Mouse (Mus musculus) gastrocnemius, postnatal 4 days (tissue): Measurements from ENCODE around the gene Clcf1. TPM values are rescaled to one million over a fixed set of nuclear protein-coding genes. Genes with fewer than 3 reads are reported as not detected.

ENCODE experiments used
- DNase-seq, 2 experiments: peaks; one replicate each; pipeline ENCODE4 v3.0.0; 2021 to 2022; ENCODE audit warnings: low spot score in 2 of 2, mixed read lengths in 2 of 2
- long read RNA-seq, 2 experiments: library from polyadenylated mRNA; stranded (forward); transcript quantifications; one replicate each; pipeline ENCODE4 v2.0.0; 2021
- total RNA-seq, 2 experiments: library from RNA; stranded (reverse); gene quantifications; 2 replicates each; pipeline ENCODE4 v1.2.3; 2021

The Clcf1 gene
- total RNA-seq, result 1 to 10 TPM; 1.6 to 2.7 TPM
- long read RNA-seq, experiment 1, partial matches to known transcripts, result 0 of 1 reads
- long read RNA-seq, experiment 1, other reads (novel, unspliced or antisense), result 1 of 1 reads
- long read RNA-seq, experiment 2, partial matches to known transcripts, result 1 of 3 reads
- long read RNA-seq, experiment 2, other reads (novel, unspliced or antisense), result 1 of 3 reads

DNA sequence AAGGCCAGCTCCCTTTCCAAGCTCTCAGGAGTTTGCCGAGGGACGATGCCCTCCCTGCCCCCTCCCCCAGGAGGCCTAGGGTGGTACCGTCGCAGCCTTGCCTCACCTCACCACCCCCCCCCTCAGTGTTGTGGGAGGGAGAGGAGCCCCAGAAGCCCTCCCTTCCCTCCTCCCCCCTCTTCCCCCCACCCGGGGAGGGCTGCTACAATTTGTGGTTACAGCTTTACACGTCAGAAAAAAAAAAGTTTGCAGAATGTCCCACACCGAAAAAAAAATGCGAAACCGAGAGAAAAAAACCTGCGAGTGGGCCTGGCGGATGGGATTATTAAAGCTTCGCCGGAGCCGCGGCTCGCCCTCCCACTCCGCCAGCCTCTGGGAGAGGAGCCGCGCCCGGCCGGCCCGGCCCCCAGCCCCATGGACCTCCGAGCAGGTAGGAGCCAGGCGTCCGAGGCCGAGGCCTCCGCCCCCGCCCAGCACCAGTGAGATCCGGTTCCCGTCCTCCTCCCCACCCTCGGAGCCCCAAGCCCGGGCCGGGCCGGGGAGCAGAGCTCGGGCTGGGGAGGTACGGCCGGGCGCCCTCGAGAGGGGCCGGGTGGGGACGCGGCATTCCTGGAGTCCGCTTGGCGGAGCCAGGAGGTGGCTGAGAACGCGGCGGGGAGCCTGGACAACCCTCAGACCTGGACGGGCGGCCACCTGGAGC is at the start of gene Clcf1, which contains the start of gene AC109138.7:
Gene Clcf1, plus strand, starts transcription at position 168 of the 700 bp plus-strand sequence.
Gene AC109138.7, plus strand, starts transcription at position 287 of the 700 bp plus-strand sequence.
- peak in 1 of 2 experiments; percentile 49 for DNase-seq

DNA sequence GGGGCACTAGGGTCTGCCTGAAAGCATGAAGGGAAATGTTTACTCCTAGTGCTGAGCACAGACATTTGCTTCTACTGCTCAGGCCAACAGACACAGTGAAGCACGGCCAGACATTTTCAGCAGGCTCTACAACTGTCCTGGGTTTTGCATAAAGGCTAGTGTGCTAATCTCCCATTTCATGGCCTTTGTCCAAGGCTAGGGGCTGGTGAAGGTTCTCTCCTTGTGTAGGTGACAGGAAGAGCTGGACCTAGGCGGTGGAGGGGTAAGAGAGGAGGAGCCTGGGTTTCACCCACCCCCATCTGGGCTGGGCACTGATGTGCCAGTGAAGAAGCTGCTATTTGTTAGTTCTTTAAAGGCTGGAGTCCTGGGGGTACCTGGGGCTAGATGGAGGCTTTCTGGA is 49.3 kb upstream of the Clcf1 start:
- DNase-seq, result no peak

DNA sequence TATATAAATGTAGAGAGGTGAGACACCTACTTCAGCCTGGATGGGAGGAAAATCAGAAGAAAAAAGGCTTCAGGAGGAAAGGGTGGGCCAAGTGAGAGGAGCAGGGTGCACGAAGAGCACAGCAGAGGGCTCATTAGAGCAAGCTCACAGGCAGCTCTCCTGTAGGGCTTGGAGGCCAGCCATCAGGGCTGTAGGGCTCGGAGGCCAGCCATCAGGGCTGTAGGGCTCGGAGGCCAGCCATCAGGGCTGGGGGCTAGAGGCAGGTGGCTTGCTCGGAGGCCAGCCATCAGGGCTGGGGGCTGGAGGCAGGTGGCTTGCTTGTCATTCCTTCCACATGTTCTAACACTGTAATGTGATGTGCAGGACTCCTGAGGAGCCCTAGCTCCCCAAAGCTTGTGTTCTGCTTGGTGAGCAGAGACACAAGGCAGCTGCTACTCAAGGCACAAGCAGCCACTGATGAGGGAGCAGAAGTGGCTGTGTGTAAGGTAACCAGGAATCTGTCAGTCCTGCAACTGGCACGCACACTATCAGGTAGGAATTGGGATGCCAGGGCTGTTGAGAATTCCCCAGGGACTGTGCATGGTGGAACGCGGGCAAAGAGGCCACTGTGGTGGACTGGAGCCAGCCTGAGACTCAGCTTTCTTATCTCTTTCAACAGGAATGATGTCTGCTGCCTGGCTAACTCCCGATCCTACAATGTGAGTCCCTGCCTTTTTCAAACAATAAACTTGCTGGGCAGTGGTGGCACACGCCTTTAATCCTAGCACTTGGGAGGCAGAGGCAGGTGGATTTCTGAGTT is 47.2 kb upstream of the Clcf1 start:
- DNase-seq, result no peak

DNA sequence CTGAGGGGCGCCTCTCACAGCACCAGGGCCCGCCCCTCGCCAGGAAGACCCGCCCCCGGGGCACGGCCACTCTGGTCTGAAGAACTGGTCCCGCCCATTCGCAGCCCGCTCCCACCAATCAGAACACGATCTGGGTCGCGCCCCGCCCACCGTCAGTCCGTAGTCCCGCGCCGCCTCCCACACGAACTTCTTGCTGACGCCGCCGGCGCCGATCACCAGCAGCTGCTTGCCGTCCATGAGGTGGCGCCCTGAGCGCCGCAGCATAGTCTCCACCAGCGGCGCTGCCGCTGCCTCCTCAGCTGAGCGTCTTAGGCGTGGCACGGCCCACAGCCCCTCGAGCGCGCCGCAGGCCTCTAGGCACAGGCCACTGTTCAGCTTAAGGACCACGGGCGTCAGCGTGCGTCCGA is 44.7 kb upstream of the Clcf1 start:
- DNase-seq, result peak; percentile 99 to 100

DNA sequence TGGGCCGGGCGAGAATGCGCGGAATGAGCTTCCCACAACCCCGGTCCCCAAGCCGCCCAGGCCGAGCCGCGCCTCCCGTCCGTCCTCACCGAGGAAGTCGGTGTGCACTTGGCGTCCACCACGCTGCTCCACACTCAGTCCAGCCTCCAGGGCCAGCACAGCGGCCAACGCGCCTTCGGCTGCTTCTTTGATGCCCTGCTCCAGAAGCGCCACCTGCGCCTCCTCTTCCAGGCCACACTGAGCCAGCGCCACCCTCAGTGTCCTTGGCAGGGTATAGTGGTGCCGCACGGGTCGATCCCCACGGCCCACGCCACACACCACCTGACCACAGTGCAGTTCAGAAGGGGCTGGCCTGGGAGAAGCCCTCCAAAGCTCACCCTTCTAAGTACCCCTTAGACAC is 44.2 kb upstream of the Clcf1 start:
- DNase-seq, result no peak

DNA sequence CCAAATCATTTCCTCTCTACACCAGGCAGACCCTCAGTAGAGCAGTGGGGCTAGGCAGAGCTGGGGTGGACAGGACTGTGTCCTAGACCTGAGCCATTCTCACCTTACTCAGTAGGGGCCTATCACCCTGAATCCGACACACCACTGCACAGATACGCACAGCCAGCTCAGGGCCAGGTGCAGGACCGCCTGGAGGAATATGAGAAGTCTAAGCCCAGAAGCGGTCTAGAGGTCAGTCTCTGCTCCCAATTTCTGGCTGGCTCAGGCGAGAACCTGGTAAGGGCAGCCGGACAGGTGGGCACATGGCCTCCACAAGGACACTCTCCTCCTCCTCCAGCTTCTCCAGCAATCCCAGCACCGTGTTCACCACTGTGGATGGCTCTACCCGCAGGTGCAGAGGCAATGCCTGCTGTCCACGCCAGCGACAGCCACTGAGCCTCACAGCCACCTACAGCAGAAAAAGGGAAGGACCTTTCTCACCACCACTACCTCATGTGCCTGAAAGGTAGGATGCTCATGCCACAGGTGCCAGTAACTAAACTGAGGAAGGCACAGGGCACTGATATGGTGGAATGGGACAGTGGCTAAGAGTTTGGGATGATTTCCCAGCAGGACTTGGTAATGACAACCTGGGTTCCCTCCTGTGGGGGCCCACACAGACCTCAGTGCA is 43.2 kb upstream of the Clcf1 start:
- no peak for DNase-seq

DNA sequence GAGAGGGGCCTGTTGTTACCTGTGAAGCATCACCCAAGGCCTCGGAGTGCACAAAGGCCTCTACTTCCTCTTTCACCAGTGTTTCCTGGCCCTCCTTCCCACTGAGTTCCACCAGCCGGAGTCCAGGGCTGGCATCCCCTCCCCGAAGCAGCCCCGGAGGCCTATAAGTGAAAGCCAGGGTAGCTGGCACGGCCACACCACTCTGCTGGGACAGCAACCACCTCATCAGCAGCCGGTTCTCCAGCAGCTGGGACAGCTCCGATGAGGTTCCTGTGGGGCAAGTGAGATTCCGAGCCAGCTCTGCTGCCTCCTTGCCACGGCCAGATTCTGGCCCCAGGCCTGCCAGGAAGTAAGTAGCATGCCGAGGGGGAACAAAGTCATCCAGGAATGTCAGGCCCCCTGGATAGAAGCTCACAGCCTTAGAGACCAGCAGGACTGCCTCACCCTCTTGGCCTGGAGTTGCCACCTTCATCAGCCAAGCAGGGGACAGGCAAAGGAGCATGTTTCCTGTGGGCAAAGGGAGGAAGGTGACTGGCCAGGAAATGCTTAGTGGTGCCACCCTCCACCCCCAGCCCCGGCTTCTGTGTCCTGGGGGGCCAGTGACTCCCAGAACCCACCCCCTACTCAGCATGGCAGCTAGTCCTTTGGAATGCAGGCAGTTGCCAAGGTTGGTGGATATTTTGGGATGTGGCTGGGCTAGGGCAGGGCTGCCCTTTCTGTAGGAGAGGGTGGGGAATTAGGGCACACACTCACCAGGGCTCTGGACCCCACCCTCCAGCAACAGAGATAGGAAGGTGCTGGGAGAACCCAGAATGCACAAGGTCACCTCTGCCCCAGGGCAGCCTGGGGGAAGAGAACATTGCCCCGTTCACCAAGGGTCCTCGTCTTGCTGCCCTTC is 42.4 kb upstream of the Clcf1 start:
- peak in 1 of 2 experiments; percentile 61 for DNase-seq

DNA sequence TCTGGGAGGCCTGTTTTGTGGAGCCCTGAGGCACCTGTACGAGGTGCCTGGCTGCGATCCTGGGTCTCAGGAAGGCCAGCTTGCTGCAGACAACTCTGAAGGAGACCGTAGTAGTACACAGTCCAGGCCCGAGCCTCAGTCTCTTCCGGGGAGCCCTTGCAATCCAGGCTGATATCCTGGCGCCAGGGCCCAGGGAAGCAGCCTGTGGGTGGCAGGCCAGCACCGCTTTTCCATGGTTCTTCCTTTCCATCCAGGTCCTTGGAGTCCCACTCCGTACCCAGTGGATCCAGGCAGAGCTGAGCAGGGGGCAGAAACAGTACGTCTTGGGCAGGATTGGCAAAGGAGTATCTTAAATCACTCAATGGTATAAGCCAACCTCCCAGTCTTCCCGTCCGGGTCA is 41.1 kb upstream of the Clcf1 start:
- no peak for DNase-seq

DNA sequence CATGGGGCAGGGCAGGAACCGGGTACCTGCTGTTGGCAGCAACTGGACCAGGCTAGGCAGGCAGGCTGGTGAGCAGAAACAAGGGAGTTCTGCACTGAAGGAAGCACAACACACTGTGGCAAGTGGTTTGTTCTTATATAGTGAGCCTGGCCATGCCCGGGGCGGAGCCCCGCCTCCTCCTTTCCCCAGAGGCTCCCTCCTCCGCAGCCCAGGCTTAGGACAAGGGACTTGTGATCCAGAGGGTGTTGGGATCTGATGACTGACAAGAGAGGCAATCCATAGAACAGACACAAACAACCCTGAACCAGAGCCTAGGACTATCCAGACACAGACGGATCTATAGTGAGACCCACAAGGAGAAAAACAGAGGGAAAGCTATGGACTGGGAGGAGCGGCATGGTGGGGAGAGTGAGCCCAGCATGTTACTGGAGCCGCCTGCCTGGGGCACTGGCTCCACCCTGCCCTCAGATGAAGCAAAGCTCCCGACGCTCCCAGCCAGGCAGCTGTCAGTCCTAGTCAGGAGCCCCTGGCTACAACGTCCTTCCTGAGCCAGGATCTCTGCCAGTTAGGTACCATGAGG is 38.6 kb upstream of the Clcf1 start, which contains the start of gene Carns1:
Gene Carns1, minus strand, starts transcription at position 112 of the 580 bp plus-strand sequence.
- DNase-seq, result no peak

DNA sequence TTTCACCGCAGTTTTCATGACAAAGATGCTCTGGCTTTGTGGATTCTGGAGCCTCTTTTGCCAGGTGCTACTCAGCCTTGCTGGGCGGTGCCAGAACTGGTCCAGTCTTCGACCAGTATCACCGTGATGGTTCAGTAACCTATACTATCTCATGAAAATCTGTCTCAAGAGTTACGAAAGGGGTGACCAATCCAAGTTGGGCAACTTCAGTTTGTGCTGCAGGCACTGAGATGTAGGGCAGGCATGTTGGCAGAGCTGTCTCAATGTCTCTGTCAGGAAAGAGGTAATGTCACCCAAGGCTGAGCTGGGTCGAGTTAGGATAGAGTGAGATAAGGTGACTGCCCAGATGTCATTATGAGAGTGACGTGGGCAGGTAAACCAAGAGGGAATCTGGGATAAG is 33.6 kb upstream of the Clcf1 start:
- no peak for DNase-seq

DNA sequence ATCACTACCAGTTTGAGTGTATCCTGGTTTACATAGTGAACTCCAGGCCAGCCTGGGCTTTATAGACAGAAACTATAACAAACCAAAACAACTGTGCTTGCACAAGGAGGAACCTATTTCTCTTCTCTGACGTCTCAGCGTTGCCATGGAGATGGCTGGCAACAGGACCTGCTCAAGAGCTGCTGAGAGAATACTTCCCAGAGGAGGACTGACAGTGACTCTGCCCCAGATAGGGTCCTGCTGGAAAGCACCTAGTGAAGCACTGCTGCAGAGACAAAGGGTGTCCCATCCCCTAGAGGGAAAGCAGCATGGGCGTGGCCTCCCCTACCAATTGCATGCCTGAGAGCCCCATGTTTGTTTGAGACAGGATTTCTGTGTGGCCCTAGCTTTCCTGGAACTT is 32.1 kb upstream of the Clcf1 start:
- DNase-seq, result no peak

DNA sequence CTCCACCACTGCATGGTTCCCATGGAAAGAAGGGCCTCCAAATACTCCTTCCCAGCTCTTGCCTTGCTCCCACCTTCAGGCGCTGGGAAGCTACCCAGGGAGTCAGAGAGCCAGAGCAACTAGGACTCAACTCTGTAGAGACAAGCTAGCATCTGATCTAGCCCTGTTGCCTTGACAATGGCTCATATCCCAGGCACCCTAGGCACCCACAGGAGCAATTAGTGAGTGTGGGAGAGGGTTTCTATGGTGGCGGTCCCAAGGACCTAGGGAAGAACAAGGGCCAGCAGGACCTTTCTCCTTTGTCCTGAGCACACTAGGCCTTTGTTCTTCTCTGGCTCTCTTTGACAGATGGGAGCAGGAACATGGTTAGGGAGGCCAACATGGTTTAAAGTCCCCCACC is 30.3 kb upstream of the Clcf1 start:
- no peak for DNase-seq

DNA sequence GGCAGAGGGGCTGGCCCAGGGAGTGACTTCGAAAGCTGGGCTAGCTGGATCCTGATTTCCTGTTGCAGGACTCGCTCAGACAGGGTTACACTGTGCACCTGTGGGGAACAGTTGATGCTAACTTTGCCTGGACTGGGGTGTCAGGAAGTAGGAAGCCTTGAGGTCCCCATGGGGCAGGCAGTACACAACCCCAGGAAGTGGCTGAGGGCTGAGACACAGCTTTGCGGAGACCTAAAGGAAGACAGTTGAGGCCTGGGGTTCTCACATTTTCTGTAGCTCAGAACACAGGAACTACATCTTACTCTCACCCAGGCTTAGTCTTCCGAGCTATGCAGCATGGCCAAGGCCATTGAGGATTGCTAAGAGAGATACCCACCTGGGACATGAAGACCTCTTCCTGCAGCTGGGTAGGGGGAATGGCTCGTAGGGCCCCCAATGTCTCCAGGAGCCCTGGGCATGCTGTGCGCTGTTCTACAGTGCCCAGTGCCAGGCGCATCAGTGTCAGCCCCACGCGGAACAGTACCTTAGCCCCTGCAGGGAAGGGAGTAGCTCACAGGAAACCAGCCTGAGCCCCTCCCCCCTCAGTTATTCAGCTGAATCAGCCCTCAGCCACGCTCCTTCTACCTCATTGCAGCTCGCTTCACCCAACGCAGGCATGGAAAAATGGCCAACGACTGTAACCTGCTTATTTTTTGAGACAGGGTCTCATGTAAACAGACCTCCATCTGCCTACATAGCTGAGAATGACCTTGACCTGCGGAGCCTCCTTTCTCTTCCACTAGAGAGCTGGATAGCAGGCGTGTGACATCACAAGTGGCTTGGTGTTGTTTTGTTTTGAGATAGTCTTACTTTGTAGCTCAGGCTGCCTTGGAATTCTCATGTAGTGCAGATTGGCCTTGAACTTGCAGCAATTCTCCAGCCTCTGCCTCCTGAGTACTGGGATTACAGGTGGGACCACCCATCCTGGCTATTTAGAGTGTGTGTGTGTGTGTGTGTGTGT is 28.8 kb upstream of the Clcf1 start:
- no peak for DNase-seq

DNA sequence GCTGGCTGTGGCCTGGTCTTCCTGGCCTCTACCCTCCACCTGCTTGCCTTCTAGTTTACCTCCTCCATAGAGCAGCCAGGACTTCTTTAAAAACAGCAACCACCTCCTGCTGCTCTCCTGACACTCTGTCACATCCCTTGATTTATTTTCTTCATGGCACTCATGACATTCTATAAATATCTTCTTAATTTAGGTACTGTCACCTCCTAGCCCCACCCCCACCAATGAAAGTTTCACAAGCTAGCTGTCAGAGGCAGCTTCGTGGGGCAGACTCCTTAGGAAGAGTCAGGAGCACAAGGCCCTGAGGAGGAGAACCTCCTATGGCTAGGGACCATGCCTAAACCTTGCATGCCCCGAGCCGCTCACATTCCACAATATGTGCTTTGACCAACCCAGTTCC is 26.7 kb upstream of the Clcf1 start:
- DNase-seq, result no peak

DNA sequence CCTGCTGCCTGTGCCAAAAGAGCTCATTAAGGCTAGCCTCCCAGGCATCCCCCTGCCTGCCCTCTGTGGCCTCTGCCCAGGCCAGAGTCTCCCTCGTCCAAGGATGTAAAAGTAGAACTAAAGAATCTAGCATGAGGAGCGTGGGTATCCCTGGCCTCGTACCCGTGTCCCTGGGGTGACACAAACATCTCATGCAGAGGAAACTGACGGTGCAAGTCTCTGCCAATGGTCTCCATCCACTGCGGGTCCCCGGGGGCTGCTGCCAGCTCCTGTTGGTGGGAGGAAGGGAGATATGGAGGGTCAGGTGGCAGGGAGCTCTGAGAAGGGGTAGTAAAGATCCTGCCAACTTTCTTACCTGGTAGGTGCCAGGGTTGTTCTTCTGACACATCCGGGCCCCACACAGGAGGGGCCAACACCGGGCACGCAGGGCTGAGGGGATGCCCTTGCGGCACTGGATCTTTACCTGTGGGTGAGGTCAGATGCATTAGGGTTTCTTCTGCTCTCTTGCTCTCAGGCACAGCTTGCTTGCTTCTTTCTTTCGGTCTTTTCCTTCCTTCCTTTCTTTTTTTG is 24.9 kb upstream of the Clcf1 start:
- no peak for DNase-seq

DNA sequence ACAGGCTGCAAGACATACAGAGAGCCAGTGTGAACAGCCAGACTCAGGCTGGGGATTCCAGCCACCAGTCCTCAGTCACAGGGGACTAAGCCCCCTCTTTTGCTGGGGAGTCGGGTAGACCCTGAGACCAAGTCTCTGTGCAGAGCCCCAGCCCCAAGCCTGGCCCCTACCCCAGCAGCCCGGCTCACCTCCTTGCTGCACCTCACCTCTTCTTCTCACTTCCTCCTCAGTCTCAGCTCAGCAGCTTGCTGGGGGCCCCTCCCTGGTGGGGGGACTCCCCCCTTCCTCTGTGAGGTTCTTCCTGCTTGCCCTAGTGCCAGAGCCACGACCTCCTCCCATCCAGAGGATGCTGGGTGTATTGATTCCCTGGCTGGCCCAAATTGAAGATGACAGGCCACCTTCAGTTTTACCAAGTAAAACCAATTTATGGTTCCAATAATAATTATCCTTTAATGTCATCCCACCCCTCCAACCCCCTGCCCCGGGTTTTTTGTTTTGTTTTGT is 23.2 kb upstream of the Clcf1 start, which contains the start of gene Tbc1d10c:
Gene Tbc1d10c, minus strand, starts transcription at position 454 of the 504 bp plus-strand sequence.
- no peak for DNase-seq

DNA sequence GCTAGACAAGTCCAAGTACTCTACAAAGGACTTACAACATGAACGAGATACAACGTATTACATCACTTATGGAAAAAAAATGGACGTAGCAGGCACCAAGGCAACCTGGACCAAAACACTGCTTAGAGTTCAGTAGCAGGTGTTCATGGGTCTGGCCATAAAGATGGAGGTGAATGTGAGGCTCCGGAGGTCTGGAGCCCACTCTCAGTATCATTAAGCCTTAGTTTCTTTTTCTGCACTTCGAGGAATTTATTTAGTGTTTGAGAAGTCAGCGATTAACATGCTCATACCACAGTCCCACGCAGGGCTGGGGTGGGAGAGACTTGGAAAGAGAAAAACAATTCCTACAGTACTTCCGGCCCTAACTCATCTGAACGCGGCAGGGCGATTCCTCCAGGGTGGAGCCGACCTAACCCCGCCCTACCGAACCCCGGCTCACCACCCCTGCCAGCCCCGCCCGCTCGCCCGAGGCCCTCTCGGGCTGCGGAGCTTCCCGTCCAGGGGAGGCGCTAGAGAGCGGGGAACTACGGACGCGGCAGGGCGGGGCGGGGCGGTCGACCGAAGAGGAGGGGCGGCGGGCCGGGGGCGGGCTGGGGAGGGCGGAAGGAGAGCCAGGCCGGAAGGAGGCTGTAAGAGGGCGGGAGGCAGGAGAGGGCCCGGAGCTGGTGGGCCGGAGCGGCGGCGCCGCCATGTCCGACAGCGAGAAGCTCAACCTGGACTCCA is 22.3 kb upstream of the Clcf1 start, which contains the start of gene Ppp1ca:
Gene Ppp1ca, plus strand, starts transcription at position 538 of the 723 bp plus-strand sequence.
- DNase-seq, result peak; percentile 98 to 99
